Mouse (Mus musculus) stomach, embryonic 16.5 days (tissue): ENCODE data around the gene Plekha7. TPM values are rescaled to one million over a fixed set of nuclear protein-coding genes. Genes with fewer than 3 reads are reported as not detected.

ENCODE experiments used
- ATAC-seq: fragments of 200-750 bp; cut with Nextera tagmentation; 2 replicates; pipeline ENCODE4 v1.8.0; 2017; ENCODE audit warnings: moderate number of reproducible peaks, moderate TSS enrichment; ENCODE audit not compliant: insufficient read depth, low FRiP score
- H3K27ac ChIP-seq: fragments of 300-500 bp; sonication (generic); 2 replicates; pipeline ENCODE4 v1.5.1; 2014; ENCODE audit warnings: low read length
- H3K27me3 ChIP-seq: fragments of 300-500 bp; sonication (generic); 2 replicates; pipeline ENCODE4 v1.6.1; 2014; ENCODE audit warnings: low read length, control low read depth, mixed read lengths; ENCODE audit not compliant: control insufficient read depth, insufficient read depth
- H3K36me3 ChIP-seq: fragments of 300-500 bp; sonication (generic); 2 replicates; pipeline ENCODE4 v1.6.1; 2014; ENCODE audit warnings: low read length; ENCODE audit not compliant: control insufficient read depth, insufficient read depth
- H3K4me1 ChIP-seq: fragments of 300-500 bp; sonication (generic); 2 replicates; pipeline ENCODE4 v1.6.1; 2014; ENCODE audit warnings: low read length, control low read depth, mixed read lengths; ENCODE audit not compliant: control insufficient read depth, insufficient read depth
- H3K4me2 ChIP-seq: fragments of 300-500 bp; sonication (generic); 2 replicates; pipeline ENCODE4 v1.6.1; 2014; ENCODE audit warnings: low read depth, low read length, mixed read lengths
- H3K4me3 ChIP-seq: fragments of 300-500 bp; sonication (generic); replicated peaks from 2 replicates; pipeline ENCODE4 v1.5.1; 2014; ENCODE audit warnings: mild to moderate bottlenecking, low read length
- H3K9ac ChIP-seq: fragments of 300-500 bp; sonication (generic); 2 replicates; pipeline ENCODE4 v1.6.1; 2014; ENCODE audit warnings: low read length
- H3K9me3 ChIP-seq: fragments of 300-500 bp; sonication (generic); replicated peaks from 2 replicates; pipeline ENCODE4 v1.6.1; 2016; ENCODE audit warnings: low read length, control low read depth; ENCODE audit not compliant: control insufficient read depth
- WGBS: fragments of 180-500 bp; shearing (Covaris S2); extraction: QIAGEN DNeasy Blood & Tissue Kit; methylation state at CpG from one replicate; pipeline ENCODE4 v1.1.7; 2014; 5-methylcytosine and 5-hydroxymethylcytosine counted together
- polyA plus RNA-seq: library from polyadenylated mRNA; unstranded; fragments of >200 nt; fragmentation: Nextera tagmentation; extraction: Ambion mirVana; gene quantifications from 2 replicates; pipeline ENCODE4 v1.2.1, GENCODE M21; 2015

The Plekha7 gene
- polyA plus RNA-seq, 1 experiment from 2014 or later: 19.9 TPM

- no peaks in the 10 kb centered on the region for H3K27me3 ChIP-seq
- H3K4me3 ChIP-seq: no peak overlapping the region
- H3K4me1 ChIP-seq: peaks cover 8% of the 10 kb centered on the region
- H3K27ac ChIP-seq: no peak overlapping the region
- no peaks in the 10 kb centered on the region for H3K9me3 ChIP-seq
- no peak overlapping the region for H3K9ac ChIP-seq
- ATAC-seq: no peak
- 73% methylated on average over 5 of the region's 5 CpGs for WGBS
- H3K36me3 ChIP-seq: peaks cover 27% of the 10 kb centered on the region
- H3K4me2 ChIP-seq: no peak overlapping the region
These were observed 19.7 kb upstream of the Plekha7 start for GRCm38 (mm10) chr7:116327901-116328300.

GRCm38 (mm10) chr7:116323331-116323964 is 15.3 kb upstream of the Plekha7 start:
- peak; percentile 60 for ATAC-seq
- Histone ChIP-seq H3K9me3 (no peaks in the 10 kb centered on the region), H3K27me3 (no peaks in the 10 kb centered on the region), H3K4me2 (no peak overlapping the region; the same call in 1 of the 2 replicates), H3K36me3 (no peaks in the 10 kb centered on the region), H3K4me1 (0 out of 2 replicates have a peak, but pooled peaks cover 3% of the 10 kb centered on the region), H3K9ac (peak overlapping the region; percentile 58; the same call in 1 of the 2 replicates), H3K4me3 (no peak overlapping the region), H3K27ac (no peak overlapping the region)
- WGBS: 19% methylated on average over 10 of the region's 10 CpGs

- 12% methylated on average over 9 of the region's 9 CpGs for WGBS
- no peak for ATAC-seq
- Histone ChIP-seq H3K9me3 (no peaks in the 10 kb centered on the region), H3K36me3 (no peaks in the 10 kb centered on the region), H3K9ac (0 out of 2 replicates have a peak overlapping the region, but pooled peaks have one; percentile 21), H3K4me3 (peak overlapping the region; percentile 17), H3K4me2 (peak overlapping the region; percentile 77), H3K27me3 (no peaks in the 10 kb centered on the region; the same call in 1 of the 2 replicates), H3K4me1 (peaks cover 8% of the 10 kb centered on the region; the same call in 1 of the 2 replicates), H3K27ac (peak overlapping the region; percentile 94)
These were observed 1.3 kb upstream of the Plekha7 start for GRCm38 (mm10) chr7:116309456-116309855.

DNA sequence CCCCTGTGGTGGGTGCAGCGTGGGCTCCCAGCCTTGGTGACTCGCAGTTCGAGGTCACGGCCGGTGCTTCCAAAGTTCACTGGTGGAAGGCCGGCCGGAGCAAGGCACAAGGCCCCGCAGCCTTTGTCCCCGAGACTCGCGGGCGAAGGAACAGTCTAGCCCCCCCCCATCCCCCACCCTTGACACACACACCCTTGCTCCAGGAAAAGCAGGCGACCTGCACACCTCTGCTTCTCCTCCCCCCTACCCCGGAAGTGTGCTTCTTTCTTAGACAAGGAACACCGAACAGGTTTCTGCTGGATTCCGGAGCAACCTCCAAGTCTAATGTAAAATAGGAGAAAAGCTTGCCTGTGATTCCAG is 436 bp upstream of the Plekha7 start:
- peak; percentile 77 for ATAC-seq
- no peaks in the 10 kb centered on the region for H3K36me3 ChIP-seq
- 5% methylated on average over 16 of the region's 16 CpGs for WGBS

GRCm38 (mm10) chr7:116307099-116307870 is 891 bp downstream of the Plekha7 start:
- H3K9me3 ChIP-seq: no peaks in the 10 kb centered on the region
- ATAC-seq: peak; percentile 74
- H3K4me3 ChIP-seq: peak overlapping the region; percentile 58
- peaks cover 8% of the 10 kb centered on the region; the same call in 1 of the 2 replicates for H3K4me1 ChIP-seq
- under 1% methylated on average over 62 of the region's 63 CpGs for WGBS
- peak overlapping the region; percentile 70 for H3K9ac ChIP-seq
- H3K27ac ChIP-seq: peak overlapping the region; percentile 94
- H3K4me2 ChIP-seq: peak overlapping the region; percentile 77
- no peaks in the 10 kb centered on the region; the same call in 1 of the 2 replicates for H3K27me3 ChIP-seq
- H3K36me3 ChIP-seq: no peaks in the 10 kb centered on the region

More for the DNA sequence above, 436 bp upstream of the Plekha7 start:
- peak overlapping the region; percentile 77 for H3K4me2 ChIP-seq
- peak overlapping the region; percentile 94 for H3K27ac ChIP-seq
- H3K4me1 ChIP-seq: peaks cover 8% of the 10 kb centered on the region; the same call in 1 of the 2 replicates
- H3K9ac ChIP-seq: peak overlapping the region; percentile 70
- peak overlapping the region; percentile 58 for H3K4me3 ChIP-seq
- no peaks in the 10 kb centered on the region for H3K9me3 ChIP-seq
- no peaks in the 10 kb centered on the region; the same call in 1 of the 2 replicates for H3K27me3 ChIP-seq

DNA sequence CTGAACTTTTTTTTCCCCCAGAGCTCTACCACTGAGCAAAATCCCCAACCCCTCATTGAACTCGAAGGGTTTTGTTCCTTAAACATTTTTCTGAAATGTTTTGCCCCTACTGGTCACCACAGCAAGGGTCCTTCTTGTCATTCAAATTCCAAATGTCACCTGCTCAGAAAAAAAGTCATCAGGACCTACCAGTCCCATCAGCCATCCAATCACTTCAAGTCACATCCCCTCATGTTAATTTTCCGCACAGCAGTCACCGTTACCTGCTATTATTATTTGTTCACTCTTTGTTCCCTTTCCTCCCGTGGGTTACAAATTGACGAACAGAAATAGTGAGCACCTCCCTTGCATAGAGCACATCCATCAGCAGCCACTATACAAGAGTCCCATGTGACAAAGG is 1.6 kb downstream of the Plekha7 start:
- H3K9me3 ChIP-seq: no peaks in the 10 kb centered on the region
- H3K27ac ChIP-seq: no peak overlapping the region
- peak overlapping the region; percentile 70 for H3K9ac ChIP-seq
- no peaks in the 10 kb centered on the region; the same call in 1 of the 2 replicates for H3K27me3 ChIP-seq
- peak overlapping the region; percentile 77 for H3K4me2 ChIP-seq
- H3K4me3 ChIP-seq: peak overlapping the region; percentile 58
- ATAC-seq: no peak
- H3K36me3 ChIP-seq: no peaks in the 10 kb centered on the region
- H3K4me1 ChIP-seq: peaks cover 8% of the 10 kb centered on the region; the same call in 1 of the 2 replicates
- WGBS: 14% methylated on average over 5 of the region's 5 CpGs

- Histone ChIP-seq H3K27me3 (no peaks in the 10 kb centered on the region; the same call in 1 of the 2 replicates), H3K4me1 (peaks cover 7% of the 10 kb centered on the region; the same call in 1 of the 2 replicates), H3K27ac (no peak overlapping the region), H3K4me2 (no peak overlapping the region), H3K9me3 (no peaks in the 10 kb centered on the region), H3K36me3 (no peaks in the 10 kb centered on the region), H3K9ac (no peak overlapping the region), H3K4me3 (no peak overlapping the region)
- 82% methylated on average over 5 of the region's 5 CpGs for WGBS
- peak; percentile 37; the same call in 1 of the 2 replicates for ATAC-seq
These were observed 6.4 kb downstream of the Plekha7 start for GRCm38 (mm10) chr7:116301661-116302311.

GRCm38 (mm10) chr7:116301144-116301543 is 7.0 kb downstream of the Plekha7 start:
- Histone ChIP-seq H3K4me1 (0 out of 2 replicates have a peak, but pooled peaks cover 5% of the 10 kb centered on the region), H3K4me3 (no peak overlapping the region), H3K9me3 (no peaks in the 10 kb centered on the region), H3K4me2 (no peak overlapping the region), H3K27me3 (no peaks in the 10 kb centered on the region), H3K27ac (no peak overlapping the region), H3K36me3 (no peaks in the 10 kb centered on the region), H3K9ac (no peak overlapping the region)
- WGBS: 75% methylated on average over 4 of the region's 4 CpGs
- ATAC-seq: no peak
